Mouse (Mus musculus): ENCODE data around the gene Gm44503. TPM values are rescaled to one million over a fixed set of nuclear protein-coding genes. Genes with fewer than 3 reads are reported as not detected.

Gm44503 gene
- polyA plus RNA-seq, 1 experiment from 2014 or later, result not detected

GRCm38 (mm10) chr9:73030443-73030842 lies 71.8 kb downstream of the Gm44503 start:
- Histone ChIP-seq H3K36me3 (ENCODE audit: control insufficient read depth, insufficient read depth, low read length) (peaks cover 3% of the 10 kb centered on the region), H3K27me3 (ENCODE audit: control insufficient read depth, insufficient read depth, low read length) (no peaks in the 10 kb centered on the region), H3K4me3 (ENCODE audit: low read depth, low read length) (no peak overlapping the region), H3K9ac (ENCODE audit: low read length) (no peak overlapping the region), H3K9me3 (ENCODE audit: control insufficient read depth, low read length) (no peaks in the 10 kb centered on the region), H3K27ac (ENCODE audit: low read depth, low read length) (no peak overlapping the region), H3K4me2 (no peak overlapping the region), H3K4me1 (ENCODE audit: control insufficient read depth, insufficient read depth, low read length) (no peaks in the 10 kb centered on the region; the same call in 1 of the 2 replicates)
- WGBS, result 100% methylated on average over 1 of the region's 1 CpGs
- DNase-seq (ENCODE audit: low spot score, missing footprints) (no peak), ATAC-seq (ENCODE audit: low FRiP score) (no peak)

GRCm38 (mm10) chr9:73031421-73031820 lies 72.8 kb downstream of the Gm44503 start:
- 72% methylated on average over 4 of the region's 4 CpGs for WGBS

DNA sequence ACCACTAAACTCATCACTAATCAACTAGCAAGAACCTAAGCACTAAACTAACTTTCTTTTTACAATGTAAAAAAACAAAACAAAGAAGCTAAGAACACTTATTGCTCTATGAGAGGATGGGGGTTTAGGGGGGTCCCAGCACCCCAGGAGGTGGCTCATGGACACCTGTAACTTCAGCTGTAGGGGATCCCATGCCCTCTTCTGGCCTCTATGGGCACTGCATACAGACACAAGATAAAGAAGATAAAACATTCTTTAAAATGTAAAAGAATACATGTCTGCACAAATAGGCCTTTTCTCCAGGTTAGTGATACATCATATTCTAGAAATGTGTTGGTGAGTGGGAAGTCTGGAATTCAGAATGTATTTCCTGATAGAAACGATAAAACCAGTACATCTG lies 74.8 kb downstream of the Gm44503 start:
- peaks cover 3% of the 10 kb centered on the region for H3K36me3 ChIP-seq (ENCODE audit: control insufficient read depth, insufficient read depth, low read length)
- no peak overlapping the region for H3K4me2 ChIP-seq
- 97% methylated on average over 1 of the region's 1 CpGs for WGBS
- no peaks in the 10 kb centered on the region for H3K9me3 ChIP-seq (ENCODE audit: control insufficient read depth, low read length)
- H3K27ac ChIP-seq (ENCODE audit: low read depth, low read length), result no peak overlapping the region
- H3K9ac ChIP-seq (ENCODE audit: low read length), result no peak overlapping the region
- H3K4me3 ChIP-seq (ENCODE audit: low read depth, low read length), result no peak overlapping the region
- ATAC-seq (ENCODE audit: low FRiP score) (no peak), DNase-seq (ENCODE audit: low spot score, missing footprints) (no peak)
- H3K4me1 ChIP-seq (ENCODE audit: control insufficient read depth, insufficient read depth, low read length), result no peaks in the 10 kb centered on the region
- H3K27me3 ChIP-seq (ENCODE audit: control insufficient read depth, insufficient read depth, low read length), result no peaks in the 10 kb centered on the region

More at GRCm38 (mm10) chr9:73031421-73031820, 72.8 kb downstream of the Gm44503 start:
- ATAC-seq (ENCODE audit: low FRiP score) (no peak), DNase-seq (ENCODE audit: low spot score, missing footprints) (no peak)
- Histone ChIP-seq H3K27me3 (ENCODE audit: control insufficient read depth, insufficient read depth, low read length) (no peaks in the 10 kb centered on the region), H3K4me2 (no peak overlapping the region), H3K9ac (ENCODE audit: low read length) (no peak overlapping the region), H3K4me1 (ENCODE audit: control insufficient read depth, insufficient read depth, low read length) (no peaks in the 10 kb centered on the region), H3K36me3 (ENCODE audit: control insufficient read depth, insufficient read depth, low read length) (peaks cover 3% of the 10 kb centered on the region), H3K9me3 (ENCODE audit: control insufficient read depth, low read length) (no peaks in the 10 kb centered on the region), H3K27ac (ENCODE audit: low read depth, low read length) (no peak overlapping the region), H3K4me3 (ENCODE audit: low read depth, low read length) (no peak overlapping the region)

GRCm38 (mm10) chr9:73039222-73039945 lies 80.7 kb downstream of the Gm44503 start:
- peak; percentile 87 for ATAC-seq (ENCODE audit: low FRiP score)
- Histone ChIP-seq H3K9me3 (ENCODE audit: control insufficient read depth, low read length) (no peaks in the 10 kb centered on the region), H3K4me2 (peak overlapping the region; percentile 80), H3K4me3 (ENCODE audit: low read depth, low read length) (peak overlapping the region; percentile 81), H3K27ac (ENCODE audit: low read depth, low read length) (peak overlapping the region; percentile 1), H3K4me1 (ENCODE audit: control insufficient read depth, insufficient read depth, low read length) (peaks cover 12% of the 10 kb centered on the region), H3K27me3 (ENCODE audit: control insufficient read depth, insufficient read depth, low read length) (no peaks in the 10 kb centered on the region), H3K36me3 (ENCODE audit: control insufficient read depth, insufficient read depth, low read length) (no peaks in the 10 kb centered on the region), H3K9ac (ENCODE audit: low read length) (peak overlapping the region; percentile 81)
- WGBS, result under 1% methylated on average over 49 of the region's 49 CpGs
- DNase-seq (ENCODE audit: low spot score, missing footprints), result peak; percentile 98

DNA sequence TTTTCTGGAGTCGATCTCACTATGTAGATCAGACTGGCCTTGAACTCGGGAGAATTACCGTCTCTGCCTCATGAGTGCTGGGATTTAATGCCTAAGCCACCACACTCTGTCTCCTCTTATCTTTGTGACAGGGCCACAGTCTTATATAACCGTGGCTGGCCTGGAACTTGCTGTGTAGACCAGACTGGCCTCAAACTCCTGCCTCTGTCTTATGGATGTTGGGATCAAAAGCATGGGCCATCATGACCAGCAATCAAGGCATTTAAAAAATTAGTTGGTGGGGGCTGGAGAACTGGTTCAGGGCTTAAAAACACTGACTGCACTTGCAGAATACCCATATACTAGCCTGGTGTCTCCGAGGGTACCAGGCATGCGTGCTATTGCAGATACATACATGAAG lies 81.4 kb downstream of the Gm44503 start, which contains the start of gene Pigb:
Gene Pigb, minus strand, starts transcription at position 299 of the 400 bp plus-strand sequence.
- ATAC-seq (ENCODE audit: low FRiP score) (peak; percentile 17; the same call in 1 of the 2 replicates), DNase-seq (ENCODE audit: low spot score, missing footprints) (no peak)
- peak within 1 kb of the TSS; percentile 80 for H3K4me2 ChIP-seq
- peaks cover 2% of the 10 kb centered on the region; the same call in 1 of the 2 replicates for H3K27me3 ChIP-seq (ENCODE audit: control insufficient read depth, insufficient read depth, low read length)
- H3K4me3 ChIP-seq (ENCODE audit: low read depth, low read length), result peak within 1 kb of the TSS; percentile 81
- no peaks in the 10 kb centered on the region for H3K9me3 ChIP-seq (ENCODE audit: control insufficient read depth, low read length)
- no peaks in the 10 kb centered on the region for H3K36me3 ChIP-seq (ENCODE audit: control insufficient read depth, insufficient read depth, low read length)
- H3K27ac ChIP-seq (ENCODE audit: low read depth, low read length), result peak within 1 kb of the TSS; percentile 1
- peak within 1 kb of the TSS; percentile 81 for H3K9ac ChIP-seq (ENCODE audit: low read length)
- H3K4me1 ChIP-seq (ENCODE audit: control insufficient read depth, insufficient read depth, low read length), result peaks cover 17% of the 10 kb centered on the region
- WGBS, result 34% methylated on average over 6 of the region's 6 CpGs

DNA sequence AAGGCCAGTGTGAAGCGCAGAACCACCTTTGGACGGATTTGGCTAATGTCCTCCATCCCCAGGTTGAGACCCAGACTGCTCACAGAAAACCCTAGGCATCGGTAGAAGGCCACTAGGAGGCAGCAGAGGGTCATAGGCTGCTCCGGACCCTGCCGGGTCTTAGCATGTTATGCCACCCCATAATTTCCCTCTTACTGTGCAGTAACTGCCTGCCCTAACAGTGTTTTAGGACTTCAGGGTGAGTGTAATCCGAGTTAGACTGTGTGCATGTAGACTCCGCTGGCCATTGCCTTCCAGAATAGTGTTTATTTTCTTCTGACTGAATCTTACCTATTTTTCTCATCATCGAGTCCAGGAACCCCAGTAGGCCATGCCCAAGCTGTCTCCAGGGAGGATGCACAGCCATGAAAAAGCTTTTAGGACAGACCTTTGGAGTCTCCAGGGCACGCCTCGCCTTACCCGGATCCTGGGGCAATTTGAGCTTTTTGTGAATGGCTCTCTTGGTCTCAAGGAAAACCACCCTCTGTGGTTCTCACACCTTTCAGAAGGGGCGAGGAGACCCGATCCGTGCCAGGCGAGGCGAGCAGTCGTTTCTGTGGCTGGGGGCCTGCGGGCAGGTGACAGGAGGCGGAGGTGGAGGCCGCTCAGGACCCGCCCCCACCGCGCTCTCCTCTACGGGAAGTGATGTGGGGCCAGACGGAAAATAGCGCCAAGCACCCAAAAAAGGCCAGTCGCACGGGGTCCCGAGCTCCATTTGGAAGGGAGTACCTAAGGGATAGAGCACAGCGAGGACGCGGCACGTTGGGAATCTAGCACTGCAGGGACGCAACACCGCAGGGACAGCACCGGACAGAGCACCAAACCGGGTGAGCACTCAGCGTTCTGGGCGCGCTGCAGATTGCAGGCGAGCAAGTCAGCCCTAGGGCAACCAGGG lies 85.8 kb downstream of the Gm44503 start, which contains the start of gene Rab27a:
Gene Rab27a, plus strand, starts transcription at position 709 of the 934 bp plus-strand sequence.
- Histone ChIP-seq H3K36me3 (ENCODE audit: control insufficient read depth, insufficient read depth, low read length) (no peaks in the 10 kb centered on the region), H3K4me1 (ENCODE audit: control insufficient read depth, insufficient read depth, low read length) (peaks cover 15% of the 10 kb centered on the region), H3K27ac (ENCODE audit: low read depth, low read length) (no peak within 1 kb of the TSS), H3K4me3 (ENCODE audit: low read depth, low read length) (peak within 1 kb of the TSS; percentile 33), H3K9me3 (ENCODE audit: control insufficient read depth, low read length) (no peaks in the 10 kb centered on the region), H3K9ac (ENCODE audit: low read length) (peak within 1 kb of the TSS; percentile 61), H3K27me3 (ENCODE audit: control insufficient read depth, insufficient read depth, low read length) (peaks cover 3% of the 10 kb centered on the region), H3K4me2 (peak within 1 kb of the TSS; percentile 76)
- WGBS, result 1% methylated on average over 41 of the region's 41 CpGs
- DNase-seq (ENCODE audit: low spot score, missing footprints) (peak; percentile 96), ATAC-seq (ENCODE audit: low FRiP score) (peak; percentile 43; the same call in 1 of the 2 replicates)

- Histone ChIP-seq H3K4me1 (ENCODE audit: control insufficient read depth, insufficient read depth, low read length) (peaks cover 13% of the 10 kb centered on the region), H3K27ac (ENCODE audit: low read depth, low read length) (no peak overlapping the region), H3K4me2 (peak overlapping the region; percentile 76), H3K4me3 (ENCODE audit: low read depth, low read length) (no peak overlapping the region), H3K9me3 (ENCODE audit: control insufficient read depth, low read length) (no peaks in the 10 kb centered on the region), H3K9ac (ENCODE audit: low read length) (peak overlapping the region; percentile 61), H3K27me3 (ENCODE audit: control insufficient read depth, insufficient read depth, low read length) (peaks cover 3% of the 10 kb centered on the region), H3K36me3 (ENCODE audit: control insufficient read depth, insufficient read depth, low read length) (no peaks in the 10 kb centered on the region)
- ATAC-seq (ENCODE audit: low FRiP score) (0 out of 2 replicates have a peak, but pooled peaks have one; percentile 15), DNase-seq (ENCODE audit: low spot score, missing footprints) (no peak)
- 17% methylated on average over 7 of the region's 7 CpGs for WGBS
Measured at GRCm38 (mm10) chr9:73045204-73045603, 86.6 kb downstream of the Gm44503 start.

- no peak overlapping the region for H3K4me3 ChIP-seq (ENCODE audit: low read depth, low read length)
- no peak for ATAC-seq (ENCODE audit: low FRiP score)
Measured at GRCm38 (mm10) chr9:73045711-73046110, 87.1 kb downstream of the Gm44503 start.

More at GRCm38 (mm10) chr9:73045711-73046110, 87.1 kb downstream of the Gm44503 start:
- H3K27ac ChIP-seq (ENCODE audit: low read depth, low read length), result no peak overlapping the region
- no peaks in the 10 kb centered on the region for H3K9me3 ChIP-seq (ENCODE audit: control insufficient read depth, low read length)
- H3K36me3 ChIP-seq (ENCODE audit: control insufficient read depth, insufficient read depth, low read length), result no peaks in the 10 kb centered on the region
- no peak for DNase-seq (ENCODE audit: low spot score, missing footprints)
- peaks cover 9% of the 10 kb centered on the region for H3K4me1 ChIP-seq (ENCODE audit: control insufficient read depth, insufficient read depth, low read length)
- H3K27me3 ChIP-seq (ENCODE audit: control insufficient read depth, insufficient read depth, low read length), result peaks cover 3% of the 10 kb centered on the region
- H3K9ac ChIP-seq (ENCODE audit: low read length), result no peak overlapping the region
- WGBS, result 69% methylated on average over 10 of the region's 10 CpGs
- H3K4me2 ChIP-seq, result peak overlapping the region; percentile 76
